20 mouse cellular contexts compared by ENCODE assay signal in genomic region chr8:86580458-86580857, GRCm38 (mm10). TPM values are rescaled to one million over a fixed set of nuclear protein-coding genes. Genes with fewer than 3 reads are reported as not detected.
"Had no signal": no experiment of that assay in that cellular context is flagged by ENCODE, and none has a peak within 500 bp of the region (broad histone marks: within the 10 kb centered on the region; RNA-seq: fewer than 3 reads in every experiment).

TSS of gene Abcc12 (minus strand) at chr8:86580686.

- H3K27me3 ChIP-seq: limb, embryonic 12.5 days; limb, embryonic 15.5 days had no signal

- H3K4me2 ChIP-seq: limb, embryonic 12.5 days; limb, embryonic 15.5 days; liver, embryonic 11.5 days; lung, embryonic 14.5 days; midbrain, embryonic 11.5 days had no signal

- DNase-seq: kidney, postnatal 25 days; layer of hippocampus, adult 9-11 months; left cerebral cortex, postnatal 4 days; liver, postnatal 0 days; lung, embryonic 14.5 days; midbrain, embryonic 14.5 days; right cerebral cortex, postnatal 4 days; thymus, adult 18-20 months; thymus, postnatal 36 days had no signal

- H3K27ac ChIP-seq: kidney, postnatal 0 days; limb, embryonic 12.5 days; limb, embryonic 15.5 days; liver, embryonic 14.5 days; macrophage; stomach, postnatal 0 days had no signal

- H3K9ac ChIP-seq: limb, embryonic 12.5 days; limb, embryonic 15.5 days; liver, embryonic 14.5 days; liver, postnatal 0 days; lung, embryonic 14.5 days had no signal

- H3K9me3 ChIP-seq: limb, embryonic 12.5 days; limb, embryonic 15.5 days had no signal

- H3K4me3 ChIP-seq: layer of hippocampus, adult 2 months; limb, embryonic 12.5 days; limb, embryonic 15.5 days had no signal

- ATAC-seq: liver, postnatal 0 days; lung, postnatal 0 days had no signal

- H3K36me3 ChIP-seq: limb, embryonic 12.5 days; limb, embryonic 15.5 days had no signal

RNA-seq across cellular contexts. Expression of gene Abcc12, which starts in this region (rescaled TPM):
- total RNA-seq: megakaryocyte-erythroid progenitor cell, adult 5-6 weeks had no signal
- polyA plus RNA-seq: liver, embryonic 11.5 days; liver, postnatal 0 days; lung, embryonic 14.5 days; macrophage had no signal
